Mouse (Mus musculus): Measurements from ENCODE around the gene Tank.

The Tank gene

DNA sequence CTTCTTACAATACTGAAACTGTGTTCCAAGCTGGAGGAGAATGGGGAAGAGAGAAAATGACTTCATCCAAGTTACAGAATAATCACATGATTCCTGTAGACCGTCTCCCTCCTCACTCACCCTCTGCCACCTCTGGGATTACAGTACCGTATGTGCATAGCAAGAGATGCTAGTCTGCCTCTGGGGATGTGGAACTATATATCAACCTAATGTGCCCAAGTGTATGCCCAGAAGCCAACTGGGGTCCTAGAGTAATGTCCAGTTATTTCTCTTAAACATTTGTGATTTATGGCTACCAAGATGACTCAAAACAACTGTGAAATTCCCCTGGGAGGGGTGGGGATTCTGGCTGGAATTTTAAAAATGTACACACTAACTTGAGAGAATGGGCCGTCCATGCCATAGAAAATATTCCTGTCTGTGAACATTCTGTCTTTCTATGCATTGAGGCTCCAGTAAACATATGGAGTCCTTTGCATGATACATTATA is 1.2 kb downstream of the Tank start:
- peak; percentile 52 for DNase-seq (ENCODE audit: extremely low read depth, insufficient read length, low spot score)

DNA sequence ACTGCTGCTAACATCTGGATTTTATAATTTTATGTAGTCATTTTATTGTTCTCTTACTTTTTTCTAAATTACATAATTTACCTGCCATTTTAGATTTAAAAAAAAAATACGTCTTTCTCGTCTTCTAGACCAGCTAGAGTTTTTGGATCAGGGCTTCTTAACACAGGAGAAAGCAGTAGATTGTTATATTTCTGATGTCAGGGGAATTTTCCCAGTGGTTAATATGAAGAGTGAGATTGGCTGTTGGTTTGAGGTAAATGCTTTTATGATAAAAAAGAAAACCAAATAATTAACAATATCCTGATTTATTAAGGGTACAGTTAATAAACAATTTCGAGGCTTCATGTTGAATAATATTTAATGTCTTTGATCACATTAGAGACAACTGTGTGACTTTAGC is 1.7 kb downstream of the Tank start:
- DNase-seq (ENCODE audit: extremely low read depth, insufficient read length, low spot score), result no peak

DNA sequence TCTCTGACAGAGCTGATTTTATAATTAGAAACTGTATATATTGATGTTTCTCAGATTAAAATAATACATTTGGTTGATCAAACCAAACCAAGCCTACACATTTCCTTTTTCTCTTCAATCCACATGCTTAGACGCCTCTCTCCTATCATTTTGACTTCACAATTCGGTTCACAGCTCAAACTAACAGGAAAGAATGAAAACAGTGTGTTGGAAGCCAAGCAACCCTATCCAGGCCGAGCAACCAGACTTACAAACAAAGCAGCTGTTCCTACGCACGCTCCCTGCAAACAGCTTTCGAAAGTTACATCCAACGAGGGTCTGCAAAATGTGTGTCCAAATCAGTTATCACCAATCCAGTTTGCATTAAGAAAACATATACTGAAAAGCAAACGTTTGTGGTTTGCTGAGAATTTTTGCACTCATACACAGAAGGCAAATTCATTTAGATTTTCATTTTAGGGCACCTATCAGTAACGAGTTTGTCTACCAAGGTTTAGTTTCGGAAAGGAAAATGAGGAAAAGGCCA is 2.2 kb downstream of the Tank start:
- DNase-seq (ENCODE audit: extremely low read depth, insufficient read length, low spot score), result no peak

DNA sequence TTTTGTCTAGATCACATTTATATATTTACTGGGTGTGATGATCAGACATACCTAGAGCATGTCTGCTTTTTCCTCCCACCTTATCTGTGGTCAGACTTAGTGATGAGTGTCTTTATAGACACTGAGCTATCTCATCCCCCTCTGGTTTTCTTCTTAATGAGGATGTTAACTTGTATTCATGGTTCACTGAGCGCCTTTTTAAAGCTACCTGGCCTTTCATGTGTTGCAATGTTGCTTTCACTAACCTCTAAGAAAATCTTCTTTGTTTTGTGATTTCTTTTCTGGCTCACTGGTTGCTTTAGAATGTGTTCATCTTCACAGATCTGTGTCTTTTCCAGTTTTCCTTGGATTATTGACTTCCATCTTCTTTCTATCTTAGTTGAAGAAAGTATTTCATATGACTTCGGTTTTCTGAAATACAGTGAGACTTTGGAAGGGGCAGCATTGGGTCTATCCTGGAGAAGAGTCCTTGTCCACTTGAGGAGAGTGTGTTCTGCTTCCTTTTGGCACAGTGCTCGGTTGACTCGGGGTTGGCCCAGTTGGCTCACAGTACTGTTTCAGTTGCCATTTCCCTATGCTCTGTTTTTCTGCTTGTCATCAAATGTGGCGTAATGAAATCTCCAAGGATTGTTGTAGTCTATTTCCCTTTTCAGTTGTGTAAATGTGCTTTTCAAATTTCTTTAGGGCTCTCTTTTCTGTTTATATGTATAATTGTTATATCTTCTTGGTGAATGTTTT is 4.4 kb downstream of the Tank start:
- DNase-seq (ENCODE audit: extremely low read depth, insufficient read length, low spot score), result no peak

DNA sequence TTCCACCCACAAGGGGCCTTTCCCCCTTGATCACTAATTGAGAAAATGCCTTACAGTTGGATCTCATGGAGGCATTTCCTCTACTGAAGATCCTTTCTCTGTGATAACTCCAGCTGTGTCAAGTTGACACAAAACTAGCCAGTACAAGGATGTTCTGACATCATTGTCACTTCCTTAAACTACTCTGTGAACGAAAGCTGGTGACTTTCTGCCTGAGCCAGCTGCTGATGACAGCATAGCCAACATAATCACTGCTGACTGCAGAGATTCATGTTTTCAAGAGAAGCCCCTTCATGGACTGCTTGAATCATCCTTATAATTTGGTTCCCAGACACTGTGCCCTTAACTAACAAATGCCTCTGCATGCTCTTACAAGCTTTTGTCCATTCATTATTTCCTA is 7.1 kb downstream of the Tank start:
- DNase-seq (ENCODE audit: extremely low read depth, insufficient read length, low spot score), result no peak

DNA sequence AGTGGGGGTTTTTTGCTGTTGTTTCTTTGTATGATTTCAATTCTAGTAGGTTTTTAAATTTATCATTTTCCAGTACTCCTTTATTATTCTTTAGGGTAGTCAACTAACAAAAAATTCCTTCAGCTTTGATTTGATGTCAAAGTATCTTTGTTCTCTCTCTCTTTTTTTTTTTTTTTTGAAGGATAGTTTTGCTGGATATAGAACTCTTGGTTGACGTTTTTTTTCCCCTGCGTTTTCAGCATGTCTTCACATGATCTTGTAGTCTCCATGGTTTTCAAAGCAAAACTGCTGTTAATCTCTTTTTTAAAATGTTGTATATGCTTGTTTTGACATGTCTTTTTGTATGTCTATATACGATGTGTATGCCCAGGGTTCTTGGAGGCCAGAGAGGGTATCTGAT is 7.8 kb downstream of the Tank start:
- no peak for DNase-seq (ENCODE audit: extremely low read depth, insufficient read length, low spot score)

DNA sequence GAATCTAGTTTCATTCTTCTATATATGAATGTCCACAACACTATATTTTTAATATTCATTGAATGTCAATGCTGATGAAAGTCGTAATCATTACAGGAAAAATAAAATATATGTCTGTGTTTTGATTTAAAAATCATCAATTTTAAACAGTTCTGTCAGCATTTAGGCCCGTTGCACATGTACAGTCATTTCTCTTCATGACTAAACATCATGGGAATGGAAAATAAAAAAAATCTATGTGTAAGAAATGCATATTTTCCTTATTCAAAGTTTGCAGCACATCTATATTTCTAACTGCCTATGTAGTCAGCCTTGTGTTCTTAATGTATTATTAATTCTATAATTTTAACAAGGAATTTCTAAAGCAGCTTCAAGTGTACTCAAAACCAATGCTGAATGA is 12.4 kb downstream of the Tank start:
- DNase-seq (ENCODE audit: extremely low read depth, insufficient read length, low spot score), result no peak

DNA sequence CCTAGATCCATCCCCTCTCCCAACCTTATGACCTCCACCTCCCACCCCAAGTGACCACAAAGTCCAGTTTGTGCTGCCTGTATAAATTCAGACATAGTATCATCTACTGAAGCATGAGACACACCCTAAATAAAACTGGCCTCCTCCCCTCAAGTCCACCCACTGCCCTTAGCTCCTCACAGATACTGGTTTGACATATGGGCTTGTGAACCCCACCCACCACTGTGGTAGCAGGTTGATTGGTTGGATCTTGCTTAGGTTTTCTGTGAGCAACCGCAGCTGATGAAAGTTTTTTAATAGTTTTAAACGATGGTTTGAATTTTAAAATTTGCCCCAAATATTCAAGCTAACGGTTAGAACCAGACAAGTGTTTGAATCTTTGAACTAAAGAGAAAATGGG is 13.7 kb downstream of the Tank start:
- no peak for DNase-seq (ENCODE audit: extremely low read depth, insufficient read length, low spot score)

DNA sequence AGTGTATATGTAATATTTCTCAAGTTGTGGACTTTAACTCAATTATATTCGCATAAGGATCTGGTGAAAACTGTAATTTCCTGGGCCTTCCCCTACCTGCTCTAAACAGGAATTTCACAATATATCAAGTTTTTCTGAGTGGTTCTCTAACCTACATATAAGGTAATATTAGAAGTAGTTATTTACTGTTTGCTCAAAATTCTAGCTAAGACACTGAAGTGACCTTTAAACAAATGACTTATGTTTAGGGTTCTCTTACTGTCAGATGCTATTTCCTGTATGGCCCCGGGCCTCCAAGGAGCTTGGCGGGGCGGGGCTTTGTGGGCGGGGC is 14.3 kb downstream of the Tank start:
- no peak for DNase-seq (ENCODE audit: extremely low read depth, insufficient read length, low spot score)

DNA sequence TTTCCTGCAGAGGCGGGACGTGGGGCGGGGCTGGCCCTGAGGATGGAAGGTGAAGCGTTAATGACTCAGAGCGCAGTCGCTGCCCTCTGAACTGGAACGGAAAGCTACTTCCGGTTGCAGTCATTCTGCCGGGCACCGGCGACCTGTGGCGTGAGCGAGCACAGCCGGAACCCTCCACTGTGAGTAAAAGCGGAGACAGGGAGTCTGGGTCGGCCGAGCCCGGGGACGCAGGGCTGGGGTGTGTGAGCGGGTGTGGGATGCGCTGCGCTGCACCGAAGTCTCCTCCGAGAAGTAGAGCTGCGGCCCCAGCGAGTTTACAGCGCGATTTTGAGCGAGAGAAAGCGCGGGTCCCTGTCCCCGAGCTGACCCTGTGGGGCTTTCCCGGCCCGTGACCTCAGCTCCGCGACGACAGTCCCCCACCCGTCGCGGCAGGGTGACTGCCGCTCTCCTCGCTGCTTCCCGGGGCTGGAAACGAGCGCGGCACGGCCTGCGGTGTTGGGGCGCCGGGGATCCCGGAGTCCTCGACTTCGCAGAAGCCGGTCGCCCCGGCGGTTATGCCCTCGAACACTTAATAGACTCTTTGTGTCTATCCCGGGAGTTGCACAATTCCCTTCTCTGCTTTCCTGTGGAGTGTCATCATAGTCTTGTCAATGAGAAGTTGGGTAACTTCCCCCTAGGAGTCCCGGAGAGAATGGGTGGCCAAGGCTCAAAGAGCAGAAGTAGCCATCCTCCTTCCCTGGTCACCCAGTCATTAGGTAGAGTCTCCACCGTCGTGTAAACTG is 14.8 kb downstream of the Tank start:
- DNase-seq (ENCODE audit: extremely low read depth, insufficient read length, low spot score), result peak; percentile 96

DNA sequence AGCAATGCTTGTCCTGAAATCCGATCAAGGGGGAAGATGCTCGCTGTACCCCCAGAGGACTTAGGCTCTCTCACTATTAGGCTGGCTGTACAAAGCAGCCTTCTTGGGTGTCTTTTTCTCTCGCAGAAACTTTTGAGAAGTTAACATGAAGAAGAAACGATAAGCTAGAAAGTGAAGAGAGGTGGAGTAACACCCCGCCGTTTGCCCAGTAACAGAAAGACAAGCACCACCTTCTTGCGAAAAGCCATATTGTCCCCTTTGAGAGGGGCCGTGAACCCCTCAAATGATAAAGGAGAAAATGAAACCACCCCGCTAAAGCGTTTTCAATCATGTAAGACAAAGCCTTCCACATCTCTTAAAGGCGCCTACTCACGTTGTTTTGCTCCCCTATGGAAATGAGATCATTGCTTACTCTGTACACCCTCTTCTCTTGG is 15.5 kb downstream of the Tank start:
- peak; percentile 31 for DNase-seq (ENCODE audit: extremely low read depth, insufficient read length, low spot score)

DNA sequence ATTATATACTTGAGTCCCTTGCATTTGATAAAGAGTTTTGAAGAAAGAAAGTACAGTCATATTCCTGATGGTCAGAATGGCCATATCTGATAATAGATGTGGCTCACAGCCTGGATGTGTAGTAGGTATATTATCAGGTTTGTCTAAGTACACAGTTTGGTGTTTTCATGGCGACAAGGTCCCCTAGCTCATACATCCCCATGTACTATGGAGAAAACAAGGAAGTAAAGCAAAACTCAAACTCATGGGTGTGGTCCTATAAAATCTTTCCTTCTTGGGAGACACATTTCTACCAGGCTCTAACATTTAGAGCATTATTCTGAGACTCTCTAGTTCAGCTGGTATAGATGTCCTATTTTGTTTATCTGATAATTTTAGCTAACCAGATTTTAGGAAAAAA is 21.3 kb downstream of the Tank start:
- DNase-seq (ENCODE audit: extremely low read depth, insufficient read length, low spot score), result no peak

DNA sequence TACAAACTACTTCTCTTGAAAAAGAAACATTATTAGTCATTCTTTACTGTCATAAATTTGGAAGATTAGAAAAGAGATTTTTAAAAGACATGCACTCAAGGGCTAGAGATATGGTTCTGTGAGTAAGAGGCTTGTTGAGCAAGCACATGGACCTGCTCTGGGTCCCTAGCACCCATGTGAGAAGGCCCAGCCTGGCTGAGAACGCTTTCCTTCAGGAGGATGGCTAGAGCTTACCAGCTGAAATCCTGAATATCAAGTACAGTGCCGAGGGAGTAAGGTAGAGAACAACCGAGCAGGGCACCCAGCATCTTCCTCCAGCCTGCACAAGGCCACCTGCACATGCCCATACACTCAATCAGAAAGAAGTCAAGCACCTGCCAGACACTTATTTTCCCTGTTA is 25.1 kb downstream of the Tank start:
- DNase-seq (ENCODE audit: extremely low read depth, insufficient read length, low spot score), result no peak

DNA sequence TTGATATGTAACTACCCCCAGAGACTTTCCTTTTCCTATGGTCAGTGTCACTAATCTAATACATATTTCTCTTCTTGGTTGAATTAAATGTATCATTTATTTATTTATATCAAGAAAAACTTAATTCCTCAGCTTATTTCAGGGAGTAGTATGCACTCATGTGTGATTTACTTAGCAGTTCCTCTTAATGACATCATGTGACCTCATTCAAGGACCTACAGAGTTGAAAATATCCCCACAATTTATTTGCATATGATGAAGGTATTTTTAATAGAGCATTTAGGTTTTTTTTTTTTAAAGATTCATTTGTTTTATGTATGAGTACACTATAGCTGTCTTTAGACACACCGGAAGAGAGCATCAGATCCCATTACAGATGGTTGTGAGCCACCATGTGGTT is 28.6 kb downstream of the Tank start:
- DNase-seq (ENCODE audit: extremely low read depth, insufficient read length, low spot score), result no peak

DNA sequence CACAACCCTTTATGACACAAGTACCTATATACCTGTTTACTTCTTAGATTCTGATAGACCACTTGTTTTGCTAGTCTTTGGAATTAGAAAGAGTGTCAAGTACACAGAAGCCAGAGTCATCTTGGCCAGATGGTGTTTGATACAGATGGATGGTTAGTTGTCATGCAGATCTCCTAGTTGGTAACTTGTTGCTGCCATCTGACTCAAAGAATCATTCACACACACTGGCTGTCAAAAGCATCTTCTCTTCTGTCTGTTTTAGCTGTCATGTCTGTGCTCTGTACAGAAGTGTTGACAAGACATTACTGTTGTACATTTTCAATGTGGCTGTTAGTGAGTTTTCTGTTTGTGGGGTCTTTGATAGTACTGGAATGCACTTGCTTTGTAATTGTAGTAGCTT is 45.6 kb downstream of the Tank start:
- DNase-seq (ENCODE audit: extremely low read depth, insufficient read length, low spot score), result no peak

DNA sequence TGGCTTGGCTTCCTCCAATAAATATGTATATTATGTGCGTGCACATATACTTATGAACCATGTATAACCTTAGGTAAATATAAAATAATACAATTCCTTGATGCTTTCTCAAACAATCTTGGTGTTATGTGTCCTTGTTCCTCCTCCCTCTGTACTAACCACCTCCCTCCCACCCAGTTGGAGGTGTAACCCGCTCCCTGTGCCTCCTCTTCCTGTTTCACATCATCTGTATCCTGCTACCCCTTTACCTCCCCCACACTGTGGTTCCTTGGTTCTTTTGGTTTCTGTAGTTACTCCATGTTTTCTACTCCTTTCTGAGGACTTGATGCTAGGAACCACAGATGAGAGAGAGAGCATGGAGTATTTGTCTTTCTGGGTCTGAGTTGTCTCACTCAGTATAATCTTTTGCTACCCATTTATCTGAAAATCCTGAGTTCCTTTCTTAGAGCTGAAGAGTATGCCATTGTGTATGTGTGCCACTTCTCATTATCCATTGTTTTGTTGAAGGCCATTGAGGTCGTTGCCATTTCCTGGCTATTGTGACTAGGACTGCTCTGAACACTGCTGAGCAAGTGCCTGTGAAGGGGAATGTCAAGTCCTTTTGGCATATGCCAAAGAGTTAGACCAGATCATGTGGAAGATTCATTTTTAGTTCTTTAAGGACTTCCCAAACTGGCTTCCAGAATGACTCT is 52.6 kb downstream of the Tank start:
- DNase-seq (ENCODE audit: extremely low read depth, insufficient read length, low spot score), result no peak

DNA sequence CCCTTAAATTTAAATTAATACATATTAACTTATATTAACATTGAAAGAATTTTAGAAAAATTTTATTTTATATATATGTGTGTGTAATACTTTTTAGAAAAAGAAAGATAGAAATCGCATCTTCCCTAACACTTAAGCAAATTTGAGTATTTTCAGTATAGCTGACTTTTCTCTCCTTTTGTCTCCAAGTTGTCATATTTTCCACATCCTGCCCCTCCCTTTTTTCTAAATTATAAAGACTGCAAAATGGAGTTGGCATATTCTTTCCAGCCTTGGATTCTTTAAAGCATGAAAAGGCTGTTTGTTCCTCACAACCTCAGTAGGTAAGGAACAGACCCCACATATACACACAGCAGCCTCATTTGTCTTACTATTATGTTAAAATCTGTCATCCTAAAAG is 56.7 kb downstream of the Tank start:
- DNase-seq (ENCODE audit: extremely low read depth, insufficient read length, low spot score), result no peak

DNA sequence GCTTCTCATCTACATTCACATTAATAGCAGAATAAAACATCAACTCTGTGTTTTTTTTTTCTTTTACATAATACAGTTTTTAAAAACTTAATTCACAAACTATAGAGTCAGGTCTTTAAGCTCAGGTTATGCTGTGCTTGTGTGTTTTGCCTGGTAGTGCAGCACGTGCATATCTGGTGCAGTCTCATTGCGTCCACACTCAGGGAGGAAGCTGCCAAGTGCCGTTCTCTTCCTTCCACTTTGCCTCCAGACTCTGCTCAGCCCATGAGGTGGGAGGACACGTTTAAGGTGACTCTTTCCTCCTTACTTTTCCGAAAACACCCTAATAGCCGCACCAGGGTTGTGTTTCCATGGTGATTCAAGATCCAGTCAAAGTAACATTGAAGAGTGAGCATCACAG is 59.8 kb downstream of the Tank start:
- DNase-seq (ENCODE audit: extremely low read depth, insufficient read length, low spot score), result no peak

DNA sequence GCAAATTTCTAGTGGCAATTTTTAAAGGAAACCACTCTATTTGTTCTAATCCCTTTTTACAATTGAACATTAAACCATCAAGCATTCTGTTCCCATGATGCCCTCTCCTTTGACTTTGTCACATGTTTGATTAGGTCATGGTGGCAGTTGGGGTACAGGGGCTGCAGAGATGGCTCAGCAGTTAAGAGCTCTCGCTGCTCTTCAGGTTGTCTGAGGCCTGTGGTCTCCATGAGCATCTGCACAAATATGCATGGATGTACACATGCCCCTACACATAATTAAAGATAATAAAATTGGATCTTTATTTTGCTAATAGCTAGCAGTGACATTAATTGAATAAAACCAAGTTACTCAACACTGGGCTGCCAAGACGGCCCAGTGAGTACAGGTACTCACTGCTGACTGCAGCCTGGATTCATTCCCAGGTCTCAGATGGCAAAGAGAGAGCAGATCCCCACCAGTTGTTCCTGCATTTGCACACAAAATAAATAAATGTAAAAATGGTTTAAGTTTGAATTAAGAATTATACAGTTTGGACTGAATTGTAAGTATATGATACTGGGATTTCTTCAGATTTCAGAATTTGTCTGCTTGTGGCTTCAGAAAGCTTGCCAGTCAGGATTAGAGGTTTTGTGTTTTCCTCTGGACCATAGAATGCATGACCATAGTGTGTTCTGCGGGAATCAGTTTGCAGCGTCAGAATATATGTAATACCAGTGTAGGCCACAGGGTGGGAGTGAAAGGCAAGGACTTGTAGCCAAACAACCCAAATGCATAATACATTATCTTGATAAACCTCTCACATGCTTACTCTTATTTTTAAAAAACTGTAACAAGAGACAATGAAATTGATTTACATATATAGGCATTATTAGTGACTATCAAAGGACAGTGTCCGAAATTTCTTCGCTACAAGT is 64.3 kb downstream of the Tank start:
- DNase-seq (ENCODE audit: extremely low read depth, insufficient read length, low spot score), result no peak

DNA sequence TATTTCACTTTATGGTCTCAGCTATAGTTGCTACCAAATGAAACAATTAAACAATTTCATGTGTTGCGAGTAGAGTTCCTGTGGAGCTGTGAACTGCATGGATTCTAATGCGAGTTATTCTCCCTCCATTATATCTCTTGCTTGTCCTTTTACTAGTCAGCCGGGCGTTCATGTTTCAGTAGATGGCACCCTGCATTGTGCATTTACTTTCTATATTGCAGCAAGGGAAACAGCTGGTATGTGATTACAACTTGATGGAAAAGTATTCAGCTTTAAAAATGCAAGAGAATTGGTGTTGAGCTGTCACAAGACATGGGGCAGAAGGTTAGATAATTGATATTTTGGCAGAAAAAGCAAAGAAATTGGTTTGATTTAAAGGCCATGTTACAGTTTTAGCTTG is 72.8 kb downstream of the Tank start:
- no peak for DNase-seq (ENCODE audit: extremely low read depth, insufficient read length, low spot score)
